Mouse (Mus musculus) limb, embryonic 11.5 days (tissue): ENCODE results near the gene Rplp1. TPM values are rescaled to one million over a fixed set of nuclear protein-coding genes. Genes with fewer than 3 reads are reported as not detected.

ENCODE experiments used
- ATAC-seq: fragments of 200-750 bp; cut with Nextera tagmentation; 2 replicates; pipeline ENCODE4 v1.8.0; 2017; ENCODE audit warnings: low read depth; ENCODE audit not compliant: insufficient number of reproducible peaks, low FRiP score, low TSS enrichment
- DNase-seq: peaks from one replicate; pipeline ENCODE4 v3.0.0-alpha.2; 2015; ENCODE audit warnings: low spot score
- H3K27ac ChIP-seq: fragments of 300-500 bp; sonication (generic); replicated peaks from 2 replicates; pipeline ENCODE4 v1.5.1; 2014; ENCODE audit warnings: low read depth, mild to moderate bottlenecking, low read length
- H3K27me3 ChIP-seq: fragments of 300-500 bp; sonication (generic); 2 replicates; pipeline ENCODE4 v1.6.1; 2014; ENCODE audit warnings: mild to moderate bottlenecking, low read length, mixed read lengths; ENCODE audit not compliant: control insufficient read depth, insufficient read depth
- H3K36me3 ChIP-seq: fragments of 300-500 bp; sonication (generic); 2 replicates; pipeline ENCODE4 v1.6.1; 2014; ENCODE audit warnings: mild to moderate bottlenecking, low read length, moderate library complexity, mixed read lengths; ENCODE audit not compliant: control insufficient read depth, insufficient read depth
- H3K4me1 ChIP-seq: fragments of 300-500 bp; sonication (generic); 2 replicates; pipeline ENCODE4 v1.6.1; 2014; ENCODE audit warnings: low read length, mixed read lengths; ENCODE audit not compliant: control insufficient read depth, insufficient read depth
- H3K4me2 ChIP-seq: fragments of 300-500 bp; sonication (generic); 2 replicates; pipeline ENCODE4 v1.6.1; 2014; ENCODE audit warnings: low read depth, mild to moderate bottlenecking, moderate library complexity; ENCODE audit not compliant: severe bottlenecking
- H3K4me3 ChIP-seq: fragments of 300-500 bp; sonication (generic); 2 replicates; pipeline ENCODE4 v1.5.1; 2014; ENCODE audit warnings: low read depth, low read length
- H3K9ac ChIP-seq: fragments of 300-500 bp; sonication (generic); 2 replicates; pipeline ENCODE4 v1.6.1; 2014; ENCODE audit warnings: mild to moderate bottlenecking, low read length
- H3K9me3 ChIP-seq: fragments of 300-500 bp; sonication (generic); 2 replicates; pipeline ENCODE4 v1.6.1; 2016; ENCODE audit warnings: low read length; ENCODE audit not compliant: control insufficient read depth
- WGBS: fragments of 180-500 bp; shearing (Covaris S2); extraction: QIAGEN DNeasy Blood & Tissue Kit; methylation state at CpG from one replicate; pipeline ENCODE4 v1.1.7; 2014; 5-methylcytosine and 5-hydroxymethylcytosine counted together
- polyA plus RNA-seq: library from polyadenylated mRNA; unstranded; fragments of >200 nt; fragmentation: Nextera tagmentation; extraction: Ambion mirVana; gene quantifications from 2 replicates; pipeline ENCODE4 v1.2.1, GENCODE M21; 2014

The Rplp1 gene
- polyA plus RNA-seq, 1 experiment from 2014 or later = 1,288 TPM

DNA sequence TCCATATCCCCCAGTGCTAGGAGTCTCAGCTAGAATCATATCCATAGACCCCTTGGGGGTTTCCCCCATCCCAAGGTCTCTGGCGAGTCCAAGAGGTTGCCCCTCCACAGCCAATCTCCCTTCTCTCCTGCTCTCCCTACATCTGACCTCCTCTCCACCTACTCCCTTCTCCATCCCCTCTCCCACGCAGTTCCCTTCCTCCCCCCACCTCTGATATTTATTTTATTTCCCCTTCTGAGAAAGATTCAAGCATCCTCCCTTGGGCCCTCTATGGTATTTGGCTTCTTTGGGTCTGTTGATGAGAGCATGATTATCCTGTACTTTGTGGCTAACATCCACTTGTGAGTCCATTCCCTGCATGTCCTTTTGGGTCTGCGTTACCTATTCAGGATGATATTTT, 6.0 kb downstream of the Rplp1 start:
- Histone ChIP-seq H3K9ac (no peak overlapping the region), H3K4me1 (peaks cover 3% of the 10 kb centered on the region; the same call in 1 of the 2 replicates), H3K27ac (no peak overlapping the region), H3K9me3 (no peaks in the 10 kb centered on the region), H3K27me3 (no peaks in the 10 kb centered on the region), H3K36me3 (peaks cover 10% of the 10 kb centered on the region; the same call in 1 of the 2 replicates), H3K4me2 (no peak overlapping the region), H3K4me3 (no peak overlapping the region)
- WGBS = 79% methylated on average over 3 of the region's 3 CpGs
- ATAC-seq = no peak
- DNase-seq = no peak

DNA sequence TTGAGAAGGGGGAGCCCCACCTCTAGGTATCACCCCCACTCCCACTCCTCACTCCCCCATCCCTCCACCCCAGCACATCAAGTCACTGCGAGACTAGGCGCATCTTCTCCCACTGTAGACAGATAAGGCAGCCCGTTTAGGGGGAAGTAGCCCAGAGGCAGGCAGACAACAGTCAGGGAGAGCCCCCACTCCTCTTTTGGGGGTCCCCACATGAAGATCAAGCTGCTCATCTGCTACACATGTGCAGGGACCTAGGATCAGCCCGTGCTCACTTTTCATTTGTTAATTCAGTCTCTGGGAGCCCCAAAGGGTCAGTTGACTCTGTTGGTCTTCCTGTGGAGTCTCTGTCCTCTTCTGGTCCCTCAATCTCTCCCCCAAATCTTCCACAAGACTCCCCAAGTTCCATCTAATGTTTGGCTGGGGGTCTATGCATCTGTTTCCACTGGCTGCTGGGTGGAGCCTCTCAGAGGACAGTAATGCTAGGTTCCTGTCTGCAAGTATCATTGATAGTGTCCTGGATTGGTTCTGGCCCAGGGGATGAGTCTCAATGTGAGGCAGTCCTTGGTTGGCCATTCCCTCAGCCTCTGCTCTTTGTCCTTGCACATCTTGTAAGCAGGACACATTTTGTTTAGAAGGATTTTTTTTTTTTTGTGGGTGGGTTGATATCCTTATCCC, 6.6 kb downstream of the Rplp1 start:
- no peak for ATAC-seq
- H3K4me2 ChIP-seq = no peak overlapping the region
- no peak for DNase-seq
- H3K27me3 ChIP-seq = no peaks in the 10 kb centered on the region
- H3K9me3 ChIP-seq = no peaks in the 10 kb centered on the region
- no peak overlapping the region for H3K27ac ChIP-seq
- H3K9ac ChIP-seq = no peak overlapping the region
- H3K4me3 ChIP-seq = no peak overlapping the region
- 0 out of 2 replicates have a peak, but pooled peaks cover 3% of the 10 kb centered on the region for H3K4me1 ChIP-seq
- 91% methylated on average over 4 of the region's 4 CpGs for WGBS
- H3K36me3 ChIP-seq = peaks cover 8% of the 10 kb centered on the region; the same call in 1 of the 2 replicates

DNA sequence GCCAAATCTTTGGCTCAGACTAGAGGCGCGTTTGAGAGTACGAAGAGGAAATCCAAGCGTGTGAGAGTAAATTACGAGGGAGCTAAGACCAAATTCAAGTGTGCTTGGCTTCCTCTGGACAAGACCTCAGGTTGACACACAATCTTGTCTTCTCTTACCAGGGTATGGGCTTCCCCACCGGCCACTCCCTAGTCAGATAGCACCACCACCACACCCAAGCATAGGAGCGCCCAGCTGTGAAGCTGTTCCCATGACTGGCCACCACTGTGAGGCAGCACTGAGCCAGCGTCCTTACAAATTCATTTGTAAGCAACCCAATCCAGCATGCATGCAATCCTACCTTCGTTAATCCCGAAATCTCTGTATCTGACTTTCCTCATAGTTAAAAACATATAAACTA, 7.4 kb downstream of the Rplp1 start:
- ATAC-seq (no peak), DNase-seq (peak; percentile 63)
- Histone ChIP-seq H3K4me2 (no peak overlapping the region), H3K36me3 (peaks cover 2% of the 10 kb centered on the region; the same call in 1 of the 2 replicates), H3K9ac (no peak overlapping the region), H3K9me3 (no peaks in the 10 kb centered on the region), H3K4me3 (no peak overlapping the region), H3K4me1 (0 out of 2 replicates have a peak, but pooled peaks cover 3% of the 10 kb centered on the region), H3K27ac (no peak overlapping the region), H3K27me3 (no peaks in the 10 kb centered on the region)
- WGBS = 67% methylated on average over 10 of the region's 10 CpGs

DNA sequence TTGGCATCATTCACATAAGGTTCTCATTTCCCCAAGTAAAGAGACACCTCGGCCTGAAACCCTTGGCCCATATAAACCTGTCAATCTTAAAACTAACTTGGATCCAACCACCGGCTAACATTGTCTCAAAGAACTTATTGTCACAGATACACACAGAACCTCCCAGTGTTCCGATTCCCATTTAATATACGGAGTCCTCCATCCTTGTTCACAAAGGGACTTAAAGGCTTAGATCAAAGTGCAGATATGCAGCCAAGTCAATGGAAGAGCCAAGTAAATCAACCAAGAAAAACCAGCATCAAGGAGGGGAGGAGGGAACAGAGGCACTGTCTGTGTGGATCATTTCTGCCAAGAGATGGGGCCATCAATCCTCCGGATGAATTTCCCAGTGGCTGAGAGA, 8.8 kb downstream of the Rplp1 start:
- ATAC-seq (no peak), DNase-seq (no peak)
- Histone ChIP-seq H3K27ac (no peak overlapping the region), H3K27me3 (no peaks in the 10 kb centered on the region), H3K9me3 (no peaks in the 10 kb centered on the region), H3K36me3 (no peaks in the 10 kb centered on the region; the same call in 1 of the 2 replicates), H3K4me3 (no peak overlapping the region), H3K4me2 (no peak overlapping the region), H3K9ac (no peak overlapping the region), H3K4me1 (0 out of 2 replicates have a peak, but pooled peaks cover 3% of the 10 kb centered on the region)
- 55% methylated on average over 5 of the region's 5 CpGs for WGBS

DNA sequence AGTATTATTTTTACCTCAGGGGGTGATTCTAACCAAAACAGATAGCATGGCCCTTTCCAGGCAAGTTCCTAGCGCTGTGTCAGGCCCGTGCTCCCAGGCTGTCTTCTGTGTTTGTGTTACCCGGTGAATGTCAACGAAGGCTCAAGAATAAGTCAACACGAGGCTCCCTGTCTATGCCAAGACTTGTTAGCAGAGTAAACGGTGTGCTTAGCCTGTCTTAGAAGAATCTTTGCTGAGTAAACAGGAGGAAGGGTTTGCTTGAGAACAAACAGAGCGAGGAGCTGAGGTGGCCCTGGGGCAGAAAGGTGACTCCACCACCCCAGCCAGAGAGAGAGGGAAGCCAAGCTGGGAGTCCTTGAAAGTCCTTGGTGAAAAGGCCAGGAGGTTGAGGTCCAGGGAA, 10.1 kb downstream of the Rplp1 start:
- Histone ChIP-seq H3K27ac (no peak overlapping the region), H3K27me3 (no peaks in the 10 kb centered on the region), H3K36me3 (no peaks in the 10 kb centered on the region; the same call in 1 of the 2 replicates), H3K4me2 (no peak overlapping the region), H3K4me1 (0 out of 2 replicates have a peak, but pooled peaks cover 3% of the 10 kb centered on the region), H3K4me3 (no peak overlapping the region), H3K9me3 (no peaks in the 10 kb centered on the region), H3K9ac (no peak overlapping the region)
- ATAC-seq (no peak), DNase-seq (no peak)
- 62% methylated on average over 7 of the region's 7 CpGs for WGBS

DNA sequence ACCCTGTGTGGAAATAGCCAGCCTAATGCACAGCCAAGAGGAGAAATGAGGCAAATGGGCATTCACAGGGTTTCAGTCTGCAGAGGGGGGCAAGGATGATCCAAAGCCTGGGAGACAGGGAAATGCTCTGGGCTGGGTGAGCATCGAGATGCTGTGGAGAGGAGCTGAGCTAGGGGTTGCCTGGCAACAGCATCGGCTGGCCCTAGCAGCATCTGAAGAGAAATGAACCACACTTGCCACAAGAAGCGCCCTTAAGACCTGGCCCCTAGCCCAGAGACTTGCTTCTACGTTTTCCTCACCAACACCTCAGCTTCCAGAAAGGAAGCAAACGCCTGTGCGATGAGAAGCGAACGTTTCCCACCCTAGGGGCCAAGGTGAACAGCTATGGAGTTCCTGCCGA, 11.9 kb downstream of the Rplp1 start:
- H3K4me3 ChIP-seq = no peak overlapping the region
- WGBS = 66% methylated on average over 9 of the region's 9 CpGs
- H3K9me3 ChIP-seq = no peaks in the 10 kb centered on the region
- ATAC-seq (no peak), DNase-seq (no peak)
- no peaks in the 10 kb centered on the region for H3K36me3 ChIP-seq
- no peak overlapping the region for H3K4me2 ChIP-seq
- no peaks in the 10 kb centered on the region for H3K27me3 ChIP-seq
- H3K27ac ChIP-seq = no peak overlapping the region
- no peak overlapping the region for H3K9ac ChIP-seq
- 0 out of 2 replicates have a peak, but pooled peaks cover 3% of the 10 kb centered on the region for H3K4me1 ChIP-seq

DNA sequence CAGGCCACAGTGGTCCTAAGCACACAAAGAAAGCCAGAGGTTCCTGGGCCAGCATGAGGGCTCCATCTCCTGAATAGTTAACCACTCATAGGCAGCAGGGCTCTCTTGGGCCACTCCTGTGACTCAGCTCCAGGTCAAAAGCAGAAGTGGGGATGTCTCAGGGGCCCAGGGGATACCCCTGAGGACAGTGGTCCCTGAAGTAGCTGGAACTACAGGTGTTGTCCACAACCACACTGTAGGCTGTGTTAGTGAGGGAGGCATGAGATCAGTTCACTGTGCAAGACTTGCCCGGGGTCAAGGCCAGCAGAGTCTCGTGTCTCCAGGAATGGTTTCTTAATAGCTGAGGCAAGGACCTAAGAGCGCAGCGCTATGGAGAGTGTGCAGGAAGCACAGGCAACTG, 12.8 kb downstream of the Rplp1 start:
- ATAC-seq (no peak), DNase-seq (no peak)
- Histone ChIP-seq H3K4me2 (no peak overlapping the region), H3K36me3 (no peaks in the 10 kb centered on the region), H3K27me3 (no peaks in the 10 kb centered on the region), H3K9ac (no peak overlapping the region), H3K4me3 (no peak overlapping the region), H3K9me3 (no peaks in the 10 kb centered on the region), H3K4me1 (peaks cover 8% of the 10 kb centered on the region; the same call in 1 of the 2 replicates), H3K27ac (no peak overlapping the region; the same call in 1 of the 2 replicates)
- 78% methylated on average over 4 of the region's 4 CpGs for WGBS

DNA sequence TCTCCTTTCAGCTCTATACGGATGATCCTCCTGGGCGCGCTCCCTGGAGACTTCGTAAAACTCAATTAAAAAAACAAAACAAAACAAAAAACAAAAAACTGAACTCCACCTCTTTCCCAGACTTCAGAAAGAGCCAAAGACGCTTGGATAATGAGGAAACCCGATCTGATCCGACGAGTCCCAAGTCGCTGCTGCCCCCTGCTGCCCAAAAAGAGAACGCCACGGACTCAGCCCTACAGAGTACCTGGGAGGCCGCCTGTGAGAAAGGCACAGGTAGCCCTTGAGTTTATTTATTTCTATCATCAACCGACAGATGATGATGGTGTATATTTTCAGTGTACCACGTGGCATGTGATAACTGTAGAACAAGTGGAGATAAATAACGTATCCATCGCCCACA, 14.5 kb downstream of the Rplp1 start:
- Histone ChIP-seq H3K27ac (no peak overlapping the region), H3K9me3 (no peaks in the 10 kb centered on the region), H3K9ac (no peak overlapping the region), H3K27me3 (no peaks in the 10 kb centered on the region), H3K4me1 (peaks cover 11% of the 10 kb centered on the region; the same call in 1 of the 2 replicates), H3K4me2 (peak overlapping the region; percentile 35; the same call in 1 of the 2 replicates), H3K36me3 (no peaks in the 10 kb centered on the region), H3K4me3 (no peak overlapping the region)
- DNase-seq = peak; percentile 91
- 6% methylated on average over 16 of the region's 16 CpGs for WGBS
- no peak for ATAC-seq
